Mouse (Mus musculus) bone marrow, adult 2 months (tissue): ENCODE measurements around the gene Cavin3.

Source experiments
- CTCF ChIP-seq: fragments of 200-500 bp; IDR thresholded peaks from 2 replicates; pipeline ENCODE4 v1.5.1; 2011; ENCODE audit warnings: low read length, control low read depth; ENCODE audit not compliant: control insufficient read depth, insufficient read depth
- POLR2A ChIP-seq: fragments of 200-500 bp; IDR thresholded peaks from 2 replicates; pipeline ENCODE4 v1.6.1; 2011; ENCODE audit warnings: low read depth, mild to moderate bottlenecking, control low read depth, low read length, borderline replicate concordance; ENCODE audit not compliant: control insufficient read depth

GRCm38 (mm10) chr7:105513845-105514291, 31.8 kb upstream of the Cavin3 start:
- TF ChIP-seq CTCF, result no peak
- no peak for TF ChIP-seq POLR2A
